Mouse (Mus musculus): ENCODE results near the gene Cox4i1.

DNA sequence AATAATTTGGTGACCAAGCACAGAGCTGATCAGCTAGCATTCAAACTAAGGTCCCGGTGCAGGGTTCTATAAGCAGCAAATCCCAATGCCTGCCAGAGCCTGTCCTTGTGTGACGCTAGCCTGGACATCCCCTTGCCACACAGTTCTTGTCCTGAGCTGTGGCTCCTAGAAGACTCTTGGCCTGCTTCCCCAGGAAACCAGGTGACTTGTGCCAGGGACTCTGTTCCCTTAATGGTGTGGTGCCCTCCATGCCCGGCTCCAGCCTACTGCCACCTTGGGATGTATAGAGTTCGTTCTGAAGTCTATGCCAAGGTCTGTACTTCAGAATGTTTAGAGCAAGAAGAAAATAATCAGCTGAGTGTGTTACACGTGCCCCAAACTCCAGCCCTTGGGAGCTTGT lies 18.6 kb downstream of the Cox4i1 start:
- TF ChIP-seq CTCF (IDR thresholded peaks at IDR 0.05; ENCODE audit: borderline replicate concordance, insufficient read depth, low read depth, low read length) (no peak), POLR2A (IDR thresholded peaks at IDR 0.05; ENCODE audit: borderline replicate concordance, insufficient read depth, low read length) (no peak)
